Mouse (Mus musculus) liver, embryonic 14.5 days (tissue): ENCODE data around the gene Crocc. TPM values are rescaled to one million over a fixed set of nuclear protein-coding genes. Genes with fewer than 3 reads are reported as not detected.

Experiments used
- ATAC-seq: fragments of 200-750 bp; cut with Nextera tagmentation; 2 replicates; pipeline ENCODE4 v1.8.0; 2017; ENCODE audit warnings: moderate number of reproducible peaks, mild to moderate bottlenecking, moderate library complexity; ENCODE audit not compliant: insufficient read depth
- DNase-seq, 3 experiments: peaks; one replicate each; pipeline ENCODE4 v3.0.0-alpha.2; 2012 to 2013; ENCODE audit warnings: low read depth in 3 of 3, low spot score in 3 of 3
- H3K27ac ChIP-seq: fragments of 300-500 bp; sonication (generic); 2 replicates; pipeline ENCODE4 v1.5.1; 2014; ENCODE audit warnings: moderate library complexity, mild to moderate bottlenecking, control low read depth, inconsistent platforms
- H3K27me3 ChIP-seq: fragments of 300-500 bp; sonication (generic); 2 replicates; pipeline ENCODE4 v1.6.1; 2014; ENCODE audit warnings: mild to moderate bottlenecking, low read length, moderate library complexity; ENCODE audit not compliant: control insufficient read depth, insufficient read depth
- H3K36me3 ChIP-seq: fragments of 300-500 bp; sonication (generic); replicated peaks from 2 replicates; pipeline ENCODE4 v1.6.1; 2014; ENCODE audit warnings: low read depth; ENCODE audit not compliant: control insufficient read depth, insufficient read depth
- H3K4me1 ChIP-seq, 2 experiments: fragments of 200-500 bp in 1 of 2; fragments of 300-500 bp in 1 of 2; sonication (generic) in 1 of 2; replicated peaks; 2 replicates each; pipeline ENCODE4 v1.6.1; 2012 to 2014; ENCODE audit warnings: antibody characterized with exemption in 1 of 2, inconsistent platforms in 1 of 2, low read length in 1 of 2; ENCODE audit not compliant: control insufficient read depth in 2 of 2, insufficient read depth in 2 of 2
- H3K4me2 ChIP-seq: fragments of 300-500 bp; sonication (generic); 2 replicates; pipeline ENCODE4 v1.6.1; 2014; ENCODE audit warnings: low read depth, mild to moderate bottlenecking, control low read depth, moderate library complexity
- H3K4me3 ChIP-seq, 2 experiments: fragments of 200-500 bp in 1 of 2; fragments of 300-500 bp in 1 of 2; sonication (generic) in 1 of 2; 2 replicates each; pipeline ENCODE4 v1.5.1; 2012 to 2014; ENCODE audit warnings: low read depth in 2 of 2, low read length in 2 of 2, mild to moderate bottlenecking in 2 of 2, control low read depth in 1 of 2, inconsistent platforms in 1 of 2, moderate library complexity in 1 of 2; ENCODE audit not compliant: insufficient read depth in 1 of 2
- H3K9ac ChIP-seq: fragments of 300-500 bp; sonication (generic); replicated peaks from 2 replicates; pipeline ENCODE4 v1.6.1; 2014; ENCODE audit warnings: mild to moderate bottlenecking, control low read depth, moderate library complexity
- H3K9me3 ChIP-seq: fragments of 300-500 bp; sonication (generic); 2 replicates; pipeline ENCODE4 v1.6.1; 2016; ENCODE audit warnings: low read length, mixed read lengths; ENCODE audit not compliant: control insufficient read depth
- CTCF ChIP-seq: IDR thresholded peaks from 2 replicates; pipeline ENCODE4 v1.5.1; 2016; ENCODE audit warnings: antibody characterized with exemption, low read depth, control low read depth
- EP300 ChIP-seq: IDR thresholded peaks from 2 replicates; pipeline ENCODE4 v1.6.1; 2016; ENCODE audit warnings: antibody characterized with exemption, low read depth
- WGBS: fragments of 180-500 bp; shearing (Covaris S2); extraction: QIAGEN DNeasy Blood & Tissue Kit; methylation state at CpG from one replicate; pipeline ENCODE4 v1.1.7; 2014; ENCODE audit not compliant: insufficient replicate concordance; 5-methylcytosine and 5-hydroxymethylcytosine counted together
- polyA plus RNA-seq, 2 experiments: library from polyadenylated mRNA; depleted of rRNA in 1 of 2; stranded (reverse) in 1 of 2; unstranded in 1 of 2; fragments of >200 nt; fragmentation: Nextera tagmentation in 1 of 2; extraction: Ambion mirVana in 1 of 2; gene quantifications; 2 replicates each; pipeline versions ENCODE4 v1.2.1 to v1.2.3; 2012 to 2014

The Crocc gene
- polyA plus RNA-seq, 2 experiments = 0.53 to 1.7 TPM

DNA sequence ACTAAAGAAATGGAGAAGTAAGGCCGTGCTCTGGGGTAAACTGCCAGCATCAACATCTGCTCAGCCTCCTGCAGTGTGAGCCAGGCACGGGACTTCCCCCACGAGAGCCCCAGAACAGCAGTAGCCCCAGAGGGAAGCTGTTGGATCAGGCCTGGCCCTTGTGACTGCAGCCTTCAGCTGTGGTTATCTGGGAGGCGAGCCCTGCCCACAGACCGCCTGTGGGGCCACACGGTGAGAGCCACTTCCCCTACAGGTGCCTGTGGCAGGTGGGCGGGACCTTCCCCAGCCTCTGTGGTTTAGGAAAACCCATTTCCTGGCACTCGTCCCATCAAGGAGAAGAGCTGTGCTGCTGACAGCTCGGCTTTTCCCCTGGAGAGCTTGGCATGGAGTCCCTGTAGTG lies 76.9 kb downstream of the Crocc start:
- H3K9me3 ChIP-seq = no peaks in the 10 kb centered on the region
- no peak overlapping the region for H3K27ac ChIP-seq
- 1% methylated on average over 9 of the region's 9 CpGs for WGBS
- H3K4me3 ChIP-seq = no peak overlapping the region
- ATAC-seq (peak; percentile 17; the same call in 1 of the 2 replicates), DNase-seq (peak; percentile 28 to 39 (median 39))
- no peak overlapping the region for H3K9ac ChIP-seq
- peaks cover 0 to 13% of the 10 kb centered on the region in 2 experiments; a peak in 2 of 4 replicates for H3K4me1 ChIP-seq
- no peak for TF ChIP-seq CTCF
- TF ChIP-seq EP300 = no peak
- no peaks in the 10 kb centered on the region for H3K27me3 ChIP-seq
- no peak overlapping the region for H3K4me2 ChIP-seq
- H3K36me3 ChIP-seq = peaks cover 6% of the 10 kb centered on the region

GRCm38 (mm10) chr4:140982808-140983207 lies 77.5 kb downstream of the Crocc start:
- H3K4me1 ChIP-seq = peaks cover 0 to 13% of the 10 kb centered on the region in 2 experiments; a peak in 2 of 4 replicates
- peaks cover 6% of the 10 kb centered on the region for H3K36me3 ChIP-seq
- no peak for TF ChIP-seq CTCF
- no peak for TF ChIP-seq EP300
- no peak overlapping the region for H3K9ac ChIP-seq
- H3K9me3 ChIP-seq = no peaks in the 10 kb centered on the region
- DNase-seq (no peak), ATAC-seq (no peak)
- H3K4me3 ChIP-seq = no peak overlapping the region
- no peaks in the 10 kb centered on the region for H3K27me3 ChIP-seq
- H3K4me2 ChIP-seq = no peak overlapping the region
- 39% methylated on average over 4 of the region's 4 CpGs for WGBS
- H3K27ac ChIP-seq = peak overlapping the region; percentile 16; the same call in 1 of the 2 replicates

GRCm38 (mm10) chr4:140981605-140982004 lies 78.7 kb downstream of the Crocc start:
- no peak for DNase-seq
- Histone ChIP-seq H3K4me3 (no peak overlapping the region), H3K4me2 (no peak overlapping the region), H3K9me3 (no peaks in the 10 kb centered on the region), H3K4me1 (peaks cover 0 to 14% of the 10 kb centered on the region in 2 experiments; a peak in 2 of 4 replicates), H3K27ac (no peak overlapping the region), H3K27me3 (no peaks in the 10 kb centered on the region), H3K9ac (no peak overlapping the region), H3K36me3 (peaks cover 6% of the 10 kb centered on the region)
- ATAC-seq = no peak
- 83% methylated on average over 2 of the region's 2 CpGs for WGBS
- TF ChIP-seq CTCF (peak; percentile 73), EP300 (no peak)

GRCm38 (mm10) chr4:140977886-140978692 lies 82.3 kb downstream of the Crocc start:
- no peaks in the 10 kb centered on the region for H3K27me3 ChIP-seq
- no peak overlapping the region for H3K9ac ChIP-seq
- ATAC-seq = no peak
- peaks cover 0 to 12% of the 10 kb centered on the region in 2 experiments; a peak in 2 of 4 replicates for H3K4me1 ChIP-seq
- H3K36me3 ChIP-seq = peaks cover 8% of the 10 kb centered on the region
- no peak overlapping the region for H3K27ac ChIP-seq
- no peak for DNase-seq
- H3K4me2 ChIP-seq = no peak overlapping the region
- no peak overlapping the region for H3K4me3 ChIP-seq
- WGBS = 42% methylated on average over 14 of the region's 14 CpGs
- TF ChIP-seq EP300 (no peak), CTCF (no peak)
- H3K9me3 ChIP-seq = no peaks in the 10 kb centered on the region

DNA sequence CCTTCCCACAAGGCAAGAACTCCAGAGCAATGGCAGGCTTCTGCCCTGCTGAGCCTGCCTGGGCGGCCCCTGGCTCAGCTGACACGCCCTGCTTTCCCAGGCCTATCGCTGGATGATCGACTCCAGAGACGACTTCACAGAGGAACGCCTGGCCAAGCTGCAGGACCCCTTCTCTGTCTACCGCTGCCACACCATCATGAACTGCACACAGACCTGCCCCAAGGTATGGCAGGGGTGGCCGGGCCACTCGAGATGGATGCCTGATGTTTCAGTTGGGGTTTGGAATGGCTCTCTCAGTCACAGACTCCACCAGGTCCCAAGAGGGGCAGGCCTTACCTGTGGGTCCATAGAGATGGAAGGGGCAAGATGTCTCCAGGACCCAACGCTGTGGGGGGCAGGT lies 83.1 kb downstream of the Crocc start:
- Histone ChIP-seq H3K4me2 (no peak overlapping the region), H3K36me3 (peaks cover 8% of the 10 kb centered on the region), H3K9ac (no peak overlapping the region)

More for the DNA sequence above, 83.1 kb downstream of the Crocc start:
- H3K4me3 ChIP-seq = no peak overlapping the region
- no peaks in the 10 kb centered on the region for H3K9me3 ChIP-seq
- DNase-seq = no peak
- H3K27ac ChIP-seq = no peak overlapping the region
- H3K27me3 ChIP-seq = no peaks in the 10 kb centered on the region
- 57% methylated on average over 10 of the region's 10 CpGs for whole genome bisulfite sequencing
- no peak for TF ChIP-seq EP300
- no peak for TF ChIP-seq CTCF
- no peak for ATAC-seq
- peaks cover 0 to 10% of the 10 kb centered on the region in 2 experiments; a peak in 2 of 4 replicates for H3K4me1 ChIP-seq
